Mouse (Mus musculus) heart, embryonic 12.5 days (tissue): ENCODE data around the gene Khk. TPM values are rescaled to one million over a fixed set of nuclear protein-coding genes. Genes with fewer than 3 reads are reported as not detected.
A peak's percentile ranks its signal among the peaks of the same experiment; 100 is the strongest.

ENCODE experiments used
- ATAC-seq: fragments of 200-750 bp; cut with Nextera tagmentation; 2 replicates; pipeline ENCODE4 v1.8.0; 2017; ENCODE audit warnings: moderate TSS enrichment, moderate library complexity; ENCODE audit not compliant: insufficient number of reproducible peaks, low FRiP score
- H3K27ac ChIP-seq: fragments of 300-500 bp; sonication (generic); 2 replicates; pipeline ENCODE4 v1.5.1; 2016; ENCODE audit warnings: mild to moderate bottlenecking, moderate library complexity; ENCODE audit not compliant: poor library complexity, severe bottlenecking
- H3K27me3 ChIP-seq: fragments of 300-500 bp; sonication (generic); replicated peaks from 2 replicates; pipeline ENCODE4 v1.6.1; 2016; ENCODE audit warnings: mild to moderate bottlenecking, moderate library complexity
- H3K36me3 ChIP-seq: fragments of 300-500 bp; sonication (generic); 2 replicates; pipeline ENCODE4 v1.6.1; 2016; ENCODE audit warnings: mild to moderate bottlenecking, moderate library complexity
- H3K4me1 ChIP-seq: fragments of 300-500 bp; sonication (generic); replicated peaks from 2 replicates; pipeline ENCODE4 v1.6.1; 2016; ENCODE audit warnings: mild to moderate bottlenecking
- H3K4me2 ChIP-seq: fragments of 300-500 bp; sonication (generic); 2 replicates; pipeline ENCODE4 v1.6.1; 2016; ENCODE audit warnings: mild to moderate bottlenecking, moderate library complexity
- H3K4me3 ChIP-seq: fragments of 300-500 bp; sonication (generic); 2 replicates; pipeline ENCODE4 v1.5.1; 2016; ENCODE audit warnings: mild to moderate bottlenecking
- H3K9ac ChIP-seq: fragments of 300-500 bp; sonication (generic); 2 replicates; pipeline ENCODE4 v1.6.1; 2016; ENCODE audit warnings: mild to moderate bottlenecking, moderate library complexity
- H3K9me3 ChIP-seq: fragments of 300-500 bp; sonication (generic); replicated peaks from 2 replicates; pipeline ENCODE4 v1.6.1; 2016; ENCODE audit warnings: mild to moderate bottlenecking, moderate library complexity
- WGBS: fragments of 180-500 bp; shearing (Covaris S2); methylation state at CpG from one replicate; pipeline ENCODE4 v1.1.7; 2016; 5-methylcytosine and 5-hydroxymethylcytosine counted together
- polyA plus RNA-seq: library from polyadenylated mRNA; unstranded; fragments of >200 nt; fragmentation: Nextera tagmentation; extraction: Ambion mirVana; gene quantifications from 2 replicates; pipeline ENCODE4 v1.2.1, GENCODE M21; 2016

The Khk gene
- polyA plus RNA-seq, 1 experiment from 2014 or later: 8.1 TPM

GRCm38 (mm10) chr5:30914101-30914635, 7.1 kb upstream of the Khk start:
- Histone ChIP-seq H3K27me3 (no peaks in the 10 kb centered on the region), H3K27ac (peak overlapping the region; percentile 94), H3K4me2 (peak overlapping the region; percentile 74), H3K9me3 (no peaks in the 10 kb centered on the region), H3K4me1 (peaks cover 85% of the 10 kb centered on the region), H3K4me3 (peak overlapping the region; percentile 51), H3K9ac (peak overlapping the region; percentile 75), H3K36me3 (peaks cover 26% of the 10 kb centered on the region)
- WGBS: 65% methylated on average over 7 of the region's 7 CpGs
- ATAC-seq: no peak

DNA sequence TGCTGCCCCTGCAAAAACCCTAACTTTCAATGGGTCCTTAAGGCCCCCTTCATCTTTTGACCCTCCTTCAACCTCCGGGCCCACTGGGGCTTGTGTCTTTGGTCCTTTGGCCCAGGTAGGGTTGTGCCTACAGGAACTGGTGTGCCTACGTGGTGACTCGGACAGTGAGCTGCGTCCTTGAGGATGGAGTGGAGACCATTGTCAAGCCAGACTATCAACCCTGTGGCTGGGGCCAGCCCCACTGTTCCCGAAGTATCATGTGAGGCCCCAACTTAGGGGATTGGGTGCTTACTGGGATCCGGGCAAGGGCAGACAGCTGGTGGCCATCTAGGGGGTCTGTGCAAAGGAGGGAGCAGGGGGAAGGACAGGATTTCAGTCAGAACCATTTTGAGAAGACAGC, 6.4 kb upstream of the Khk start:
- no peak for ATAC-seq
- no peaks in the 10 kb centered on the region for H3K9me3 ChIP-seq
- H3K4me1 ChIP-seq: peaks cover 81% of the 10 kb centered on the region
- H3K9ac ChIP-seq: peak overlapping the region; percentile 75
- peaks cover 33% of the 10 kb centered on the region for H3K36me3 ChIP-seq
- WGBS: 57% methylated on average over 6 of the region's 6 CpGs
- no peaks in the 10 kb centered on the region for H3K27me3 ChIP-seq
- H3K4me2 ChIP-seq: peak overlapping the region; percentile 74
- peak overlapping the region; percentile 94 for H3K27ac ChIP-seq
- H3K4me3 ChIP-seq: peak overlapping the region; percentile 51

DNA sequence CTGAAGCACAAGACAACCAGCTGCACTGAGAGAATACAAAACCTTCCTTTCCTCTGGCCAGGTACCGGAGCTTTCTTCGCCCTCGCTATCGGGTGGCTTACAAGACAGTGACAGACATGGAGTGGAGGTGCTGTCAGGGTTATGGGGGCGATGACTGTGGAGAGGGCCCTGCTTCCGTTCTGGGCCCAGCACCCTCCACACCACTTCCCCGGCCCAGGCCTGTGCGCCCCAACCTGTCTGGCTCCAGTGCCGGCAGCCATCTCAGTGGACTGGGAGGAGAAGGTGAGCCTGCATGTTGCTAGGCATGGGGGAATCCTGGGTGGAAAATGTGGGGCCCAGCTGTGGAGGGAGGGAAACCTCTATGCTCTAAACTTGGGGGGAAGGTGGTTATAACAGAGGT, 5.8 kb upstream of the Khk start:
- H3K27ac ChIP-seq: peak overlapping the region; percentile 94
- H3K36me3 ChIP-seq: peaks cover 39% of the 10 kb centered on the region
- H3K9me3 ChIP-seq: no peaks in the 10 kb centered on the region
- peak overlapping the region; percentile 51 for H3K4me3 ChIP-seq
- WGBS: 54% methylated on average over 9 of the region's 9 CpGs
- H3K4me1 ChIP-seq: peaks cover 85% of the 10 kb centered on the region
- H3K27me3 ChIP-seq: no peaks in the 10 kb centered on the region
- H3K9ac ChIP-seq: peak overlapping the region; percentile 75
- ATAC-seq: no peak
- H3K4me2 ChIP-seq: peak overlapping the region; percentile 74

GRCm38 (mm10) chr5:30915974-30916433, 5.2 kb upstream of the Khk start:
- peaks cover 85% of the 10 kb centered on the region for H3K4me1 ChIP-seq
- peak overlapping the region; percentile 94 for H3K27ac ChIP-seq
- H3K36me3 ChIP-seq: peaks cover 44% of the 10 kb centered on the region
- H3K9me3 ChIP-seq: no peaks in the 10 kb centered on the region
- no peaks in the 10 kb centered on the region for H3K27me3 ChIP-seq
- WGBS: 1% methylated on average over 7 of the region's 7 CpGs
- peak; percentile 49 for ATAC-seq
- H3K9ac ChIP-seq: peak overlapping the region; percentile 75; the same call in 1 of the 2 replicates
- peak overlapping the region; percentile 74 for H3K4me2 ChIP-seq
- H3K4me3 ChIP-seq: peak overlapping the region; percentile 51

DNA sequence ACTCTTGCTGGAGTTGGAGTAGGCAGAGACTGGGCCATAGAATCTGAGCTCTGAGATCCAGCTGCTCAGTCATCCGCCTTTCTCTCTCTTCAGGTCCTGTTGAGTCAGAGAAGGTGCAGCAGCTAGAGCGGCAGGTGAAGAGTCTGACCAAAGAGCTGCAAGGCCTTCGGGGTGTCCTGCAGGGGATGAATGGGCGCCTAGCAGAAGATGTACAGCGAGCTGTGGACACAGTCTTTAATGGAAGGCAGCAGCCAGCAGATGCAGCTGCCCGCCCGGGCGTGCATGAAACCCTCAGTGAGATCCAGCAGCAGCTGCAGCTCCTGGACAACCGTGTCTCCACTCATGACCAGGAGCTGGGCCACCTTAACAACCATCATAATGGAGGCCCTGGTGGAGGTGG, 4.4 kb upstream of the Khk start:
- peaks cover 83% of the 10 kb centered on the region for H3K4me1 ChIP-seq
- no peak for ATAC-seq
- H3K36me3 ChIP-seq: peaks cover 44% of the 10 kb centered on the region
- no peaks in the 10 kb centered on the region for H3K9me3 ChIP-seq
- H3K27me3 ChIP-seq: no peaks in the 10 kb centered on the region
- 0 out of 2 replicates have a peak overlapping the region, but pooled peaks have one; percentile 21 for H3K9ac ChIP-seq
- H3K27ac ChIP-seq: peak overlapping the region; percentile 52; the same call in 1 of the 2 replicates
- H3K4me3 ChIP-seq: no peak overlapping the region
- 91% methylated on average over 9 of the region's 9 CpGs for WGBS
- peak overlapping the region; percentile 74; the same call in 1 of the 2 replicates for H3K4me2 ChIP-seq

- H3K27me3 ChIP-seq: no peaks in the 10 kb centered on the region
- 83% methylated on average over 11 of the region's 11 CpGs for WGBS
- no peak overlapping the region for H3K4me3 ChIP-seq
- H3K4me2 ChIP-seq: no peak overlapping the region
- no peaks in the 10 kb centered on the region for H3K9me3 ChIP-seq
- H3K9ac ChIP-seq: 0 out of 2 replicates have a peak overlapping the region, but pooled peaks have one; percentile 21
- H3K36me3 ChIP-seq: peaks cover 44% of the 10 kb centered on the region
- peaks cover 84% of the 10 kb centered on the region for H3K4me1 ChIP-seq
- ATAC-seq: no peak
- H3K27ac ChIP-seq: no peak overlapping the region
These were observed 3.9 kb upstream of the Khk start for GRCm38 (mm10) chr5:30917348-30917747.

GRCm38 (mm10) chr5:30917891-30918670, 3.1 kb upstream of the Khk start:
- no peaks in the 10 kb centered on the region for H3K9me3 ChIP-seq
- H3K27ac ChIP-seq: no peak overlapping the region
- no peak overlapping the region for H3K9ac ChIP-seq
- WGBS: 86% methylated on average over 31 of the region's 31 CpGs
- peaks cover 44% of the 10 kb centered on the region for H3K36me3 ChIP-seq
- no peak overlapping the region for H3K4me2 ChIP-seq
- ATAC-seq: no peak
- no peaks in the 10 kb centered on the region for H3K27me3 ChIP-seq
- no peak overlapping the region for H3K4me3 ChIP-seq
- peaks cover 84% of the 10 kb centered on the region for H3K4me1 ChIP-seq

- Histone ChIP-seq H3K4me3 (no peak overlapping the region), H3K36me3 (peaks cover 44% of the 10 kb centered on the region), H3K27ac (no peak overlapping the region), H3K27me3 (no peaks in the 10 kb centered on the region), H3K4me1 (peaks cover 80% of the 10 kb centered on the region), H3K9ac (no peak overlapping the region), H3K4me2 (no peak overlapping the region), H3K9me3 (no peaks in the 10 kb centered on the region)
- 74% methylated on average over 8 of the region's 8 CpGs for whole genome bisulfite sequencing
- no peak for ATAC-seq
These were observed 2.5 kb upstream of the Khk start for GRCm38 (mm10) chr5:30918691-30919090.

GRCm38 (mm10) chr5:30919831-30920614, 1.2 kb upstream of the Khk start:
- H3K36me3 ChIP-seq: peaks cover 44% of the 10 kb centered on the region
- WGBS: 68% methylated on average over 11 of the region's 11 CpGs
- 0 out of 2 replicates have a peak overlapping the region, but pooled peaks have one; percentile 28 for H3K9ac ChIP-seq
- H3K9me3 ChIP-seq: no peaks in the 10 kb centered on the region
- no peak overlapping the region for H3K27ac ChIP-seq
- no peak overlapping the region for H3K4me3 ChIP-seq
- 0 out of 2 replicates have a peak overlapping the region, but pooled peaks have one; percentile 89 for H3K4me2 ChIP-seq
- ATAC-seq: no peak
- H3K27me3 ChIP-seq: 0 out of 2 replicates have a peak, but pooled peaks cover 6% of the 10 kb centered on the region
- peaks cover 69% of the 10 kb centered on the region for H3K4me1 ChIP-seq

GRCm38 (mm10) chr5:30920621-30921020, 610 bp upstream of the Khk start:
- Histone ChIP-seq H3K4me1 (peaks cover 63% of the 10 kb centered on the region), H3K4me3 (no peak overlapping the region), H3K9me3 (no peaks in the 10 kb centered on the region), H3K9ac (0 out of 2 replicates have a peak overlapping the region, but pooled peaks have one; percentile 28), H3K27me3 (0 out of 2 replicates have a peak, but pooled peaks cover 8% of the 10 kb centered on the region), H3K36me3 (peaks cover 44% of the 10 kb centered on the region), H3K27ac (no peak overlapping the region), H3K4me2 (peak overlapping the region; percentile 89)
- 68% methylated on average over 19 of the region's 19 CpGs for WGBS
- 0 out of 2 replicates have a peak, but pooled peaks have one; percentile 3 for ATAC-seq
